Mouse (Mus musculus) olfactory bulb, adult 2 months (tissue): ENCODE data around the gene Nop56.

Experiments used
- CTCF ChIP-seq: fragments of 200-500 bp; IDR thresholded peaks from 2 replicates; pipeline ENCODE4 v1.5.1; 2012; ENCODE audit warnings: low read depth, mild to moderate bottlenecking, low read length, moderate library complexity; ENCODE audit not compliant: insufficient read depth
- POLR2A ChIP-seq: fragments of 200-500 bp; IDR thresholded peaks from 2 replicates; pipeline ENCODE4 v1.6.1; 2012; ENCODE audit warnings: mild to moderate bottlenecking, low read depth, low read length, moderate library complexity; ENCODE audit not compliant: insufficient read depth

DNA sequence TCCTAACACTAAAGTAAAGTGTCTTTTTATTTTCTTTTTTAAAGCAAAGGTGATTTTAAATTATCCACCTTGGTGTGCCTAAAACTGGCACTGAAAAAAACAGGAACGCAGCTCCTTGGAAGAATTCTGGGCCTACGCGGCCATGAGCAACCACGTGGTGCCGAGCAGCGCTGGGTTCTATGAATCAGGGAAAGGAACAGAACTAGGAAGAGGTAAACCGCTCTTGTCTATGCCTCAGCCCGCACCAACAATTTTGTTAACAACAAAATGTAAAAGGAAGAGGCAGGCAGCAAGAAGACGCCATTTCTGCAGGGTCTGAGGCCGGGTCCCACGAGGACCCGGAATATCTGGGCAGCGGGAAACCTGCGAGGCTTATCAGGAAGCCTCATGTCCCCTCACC, 498 bp upstream of the Nop56 start:
- TF ChIP-seq POLR2A (no peak), CTCF (no peak)
